Mouse (Mus musculus) kidney, postnatal 25 days (tissue): Measurements from ENCODE around the gene Srrm4.

Experiments
- DNase-seq, 2 experiments: peaks; one replicate each; pipeline ENCODE4 v3.0.0; 2021; ENCODE audit warnings: mixed read lengths in 2 of 2

The Srrm4 gene

DNA sequence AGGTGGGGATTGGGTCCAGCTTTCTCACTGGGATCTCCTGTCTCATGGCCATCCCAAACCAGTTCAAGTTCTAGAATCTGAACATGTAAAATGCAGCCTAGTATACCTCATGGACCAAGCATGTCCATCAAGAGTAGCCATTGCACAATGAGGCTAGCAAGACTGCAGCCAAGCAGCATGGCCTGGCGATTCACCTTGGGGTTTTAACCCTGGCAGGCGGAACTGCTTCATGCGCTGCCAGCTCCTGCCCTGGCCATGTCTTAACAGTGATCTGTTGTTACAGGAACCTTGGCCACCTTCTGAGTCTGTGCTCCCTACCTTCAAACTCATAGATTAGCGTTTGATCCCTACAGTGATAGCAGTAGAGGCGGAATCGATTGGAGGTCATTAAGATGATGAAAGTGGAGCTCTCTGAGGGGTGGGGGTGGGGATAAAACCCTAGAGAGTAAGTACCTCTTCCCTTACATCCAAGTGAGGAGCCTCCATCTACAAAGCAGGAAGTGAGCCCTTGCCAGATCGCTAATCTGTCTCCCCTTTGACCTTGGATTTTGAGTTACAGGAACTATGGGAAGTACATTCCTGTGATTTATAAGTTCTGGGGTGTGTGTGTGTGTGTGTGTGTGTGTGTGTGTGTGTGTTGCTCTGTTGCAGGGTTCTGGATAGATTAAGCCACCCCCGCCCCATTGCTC is 191.4 kb downstream of the Srrm4 start:
- peak in 1 of 2 experiments; percentile 25 for DNase-seq

DNA sequence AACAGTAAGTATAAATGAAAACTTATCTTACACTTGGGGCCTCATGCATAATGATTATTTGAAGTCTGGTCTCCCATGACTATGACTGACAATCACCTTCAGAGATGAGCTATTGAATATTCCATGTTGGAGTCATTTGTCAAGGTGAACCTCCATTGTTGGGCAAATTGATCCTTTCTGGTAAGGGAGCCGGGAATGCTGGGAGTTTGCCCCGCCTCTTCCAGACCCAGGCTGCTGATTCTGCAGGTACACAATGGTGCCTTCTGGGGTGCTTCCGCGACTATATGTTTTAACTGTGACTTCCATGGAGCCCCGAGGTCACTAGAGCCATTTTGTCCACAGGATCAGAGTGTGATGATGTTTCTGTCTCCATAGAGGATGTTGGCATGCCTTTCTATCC is 195.5 kb downstream of the Srrm4 start:
- DNase-seq = no peak

DNA sequence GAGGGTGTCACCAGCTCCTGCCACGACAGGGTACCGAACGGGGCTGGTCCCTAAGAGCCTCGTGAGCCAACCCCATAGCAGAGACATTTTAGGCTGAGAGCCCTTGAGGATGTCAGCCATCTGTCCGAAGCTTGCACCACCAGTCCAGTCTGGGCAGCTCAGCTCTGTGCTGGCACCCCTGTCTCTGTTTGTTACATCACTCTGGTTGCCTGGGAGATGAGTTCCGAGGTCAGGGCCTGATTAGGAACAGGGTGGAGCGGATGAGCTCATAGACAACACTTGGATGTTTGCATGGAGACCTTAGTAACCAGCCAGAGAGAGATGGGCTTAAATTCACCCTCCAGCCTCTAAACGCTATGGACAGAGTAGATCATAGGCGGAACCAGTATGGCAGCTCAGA is 199.0 kb downstream of the Srrm4 start:
- DNase-seq = no peak

DNA sequence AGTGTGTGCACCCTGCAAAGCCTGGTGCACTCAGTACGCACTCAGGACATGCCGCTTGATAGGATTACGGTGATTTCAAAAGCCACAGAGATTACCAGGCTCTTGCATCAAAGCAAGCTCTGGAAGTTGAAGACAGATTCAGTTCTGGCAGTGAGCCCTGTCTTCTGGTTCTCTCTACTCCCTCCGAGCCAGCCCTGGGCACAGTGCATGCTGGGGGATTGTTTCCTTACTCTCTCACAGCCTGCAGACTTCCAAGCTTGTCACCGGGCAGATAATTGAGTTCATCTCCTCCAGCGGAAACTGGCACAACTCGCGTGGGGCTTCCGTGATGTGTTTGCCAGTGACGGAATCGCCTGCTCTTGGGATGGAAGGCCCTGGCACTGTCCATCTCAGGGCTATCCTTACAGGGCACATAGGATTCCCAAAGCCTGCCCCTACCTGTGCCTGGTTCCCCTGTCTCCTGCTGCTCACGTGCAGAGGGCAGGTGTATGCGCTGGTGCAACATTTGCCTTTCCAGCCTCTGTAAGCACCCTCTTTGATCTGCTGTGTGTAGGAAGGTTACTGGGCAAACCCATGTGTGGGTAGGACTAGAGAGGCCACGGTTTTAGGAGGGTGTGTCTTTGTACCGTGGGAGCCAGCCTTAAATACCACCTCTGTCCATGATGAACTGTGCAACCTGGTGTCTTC is 201.6 kb downstream of the Srrm4 start:
- peak; percentile 43 to 62 for DNase-seq

DNA sequence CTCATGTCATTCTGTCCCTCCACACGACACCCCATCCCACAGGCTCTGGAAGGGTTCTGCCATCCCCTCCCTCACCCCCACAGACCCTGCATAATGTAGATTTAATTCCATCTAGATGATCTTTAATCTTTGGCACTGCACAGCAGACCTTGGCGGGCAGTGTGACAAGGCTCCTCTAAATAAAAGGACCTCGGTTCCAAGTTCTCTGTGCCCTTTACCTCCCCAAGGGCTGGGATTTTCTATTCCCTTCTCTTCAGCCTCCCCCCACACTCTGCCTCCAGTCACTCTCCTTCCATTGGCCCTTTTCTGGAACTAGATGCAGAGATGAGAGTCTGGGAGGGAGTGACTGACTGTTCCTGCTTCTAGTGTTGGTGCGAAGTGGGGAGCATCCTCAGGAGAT is 202.3 kb downstream of the Srrm4 start:
- DNase-seq = no peak
